In the genomic region with DNA sequence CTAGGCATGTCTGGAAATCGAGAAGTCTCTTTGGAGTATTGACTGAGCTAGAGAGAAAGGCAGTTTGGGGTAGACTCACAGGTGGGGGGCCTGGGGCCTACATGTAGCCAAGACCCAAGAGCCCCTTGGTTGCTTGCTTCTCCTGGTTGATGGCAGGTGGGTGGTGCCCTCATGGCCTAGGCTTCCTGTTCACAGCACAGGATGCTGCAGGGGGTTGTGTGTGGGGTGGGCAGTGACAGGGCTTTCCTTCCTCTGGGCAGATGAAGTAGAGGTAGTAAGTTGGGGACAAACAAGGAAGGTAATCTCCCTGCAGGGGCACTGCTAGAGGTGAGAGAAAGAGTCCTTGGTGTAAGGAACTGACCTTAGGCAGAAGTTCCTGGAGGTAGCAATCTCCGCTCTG, we compare ENCODE assay signal across 22 mouse cellular contexts. TPM values are rescaled to one million over a fixed set of nuclear protein-coding genes. Genes with fewer than 3 reads are reported as not detected.
A peak's percentile ranks its signal among the peaks of the same experiment; 100 is the strongest.
DNase-seq lines count a peak whose midpoint lies in the region; ATAC-seq and TF ChIP-seq lines count a peak whose summit lies in the region.
"Had no signal": no experiment of that assay in that cellular context is flagged by ENCODE, and none has a peak within 500 bp of the region (broad histone marks: within the 10 kb centered on the region; RNA-seq: fewer than 3 reads in every experiment).

No protein-coding gene starts in this region.

- WGBS in heart, postnatal 0 days: 86% methylated on average over 2 of the region's 2 CpGs
- WGBS in limb, embryonic 13.5 days: 81% methylated on average over 2 of the region's 2 CpGs
- 87% methylated on average over 2 of the region's 2 CpGs for WGBS in forebrain, embryonic 12.5 days

- H3K27me3 ChIP-seq in heart, postnatal 0 days (ENCODE audit: control insufficient read depth, insufficient read depth, low read length): no peaks in the 10 kb centered on the region
- H3K27me3 ChIP-seq in ES-Bruce4 (ENCODE audit: control insufficient read depth, insufficient read depth, low read length, poor library complexity, severe bottlenecking): no peaks in the 10 kb centered on the region
- no peaks in the 10 kb centered on the region for H3K27me3 ChIP-seq in limb, embryonic 13.5 days
- H3K27me3 ChIP-seq in forebrain, embryonic 12.5 days: no peaks in the 10 kb centered on the region
- H3K27me3 ChIP-seq: hindbrain, embryonic 13.5 days; midbrain, embryonic 15.5 days; neural tube, embryonic 12.5 days had no signal

- no peak for ATAC-seq in heart, postnatal 0 days (ENCODE audit: insufficient read depth, low read depth)
- ATAC-seq in limb, embryonic 13.5 days (ENCODE audit: low FRiP score, low read depth): no peak
- no peak for ATAC-seq in forebrain, embryonic 12.5 days (ENCODE audit: low FRiP score)
- ATAC-seq: midbrain, embryonic 15.5 days had no signal

- H3K36me3 ChIP-seq in heart, postnatal 0 days (replicated peaks; ENCODE audit: control insufficient read depth, insufficient read depth, low read length): no peaks in the 10 kb centered on the region
- no peaks in the 10 kb centered on the region for H3K36me3 ChIP-seq in ES-Bruce4 (ENCODE audit: control insufficient read depth, insufficient read depth, low read length, poor library complexity, severe bottlenecking)
- no peaks in the 10 kb centered on the region for H3K36me3 ChIP-seq in limb, embryonic 13.5 days
- no peaks in the 10 kb centered on the region for H3K36me3 ChIP-seq in forebrain, embryonic 12.5 days (replicated peaks)
- H3K36me3 ChIP-seq: hindbrain, embryonic 13.5 days; midbrain, embryonic 15.5 days; neural tube, embryonic 12.5 days had no signal

- no peak for TF ChIP-seq CTCF in heart, postnatal 0 days (IDR thresholded peaks at IDR 0.05; ENCODE audit: low read depth)
- TF ChIP-seq CTCF in ES-Bruce4 (IDR thresholded peaks at IDR 0.05; ENCODE audit: low read depth, low read length): no peak

- intact Hi-C loops in heart, postnatal 36 days (cut with DNase I): no loop called here

- TF ChIP-seq EP300 in heart, postnatal 0 days (IDR thresholded peaks at IDR 0.05; ENCODE audit: low read depth): no peak
- no peak for TF ChIP-seq EP300 in ES-Bruce4 (IDR thresholded peaks at IDR 0.05; ENCODE audit: insufficient read depth, low read depth, low read length)

- peaks cover 62% of the 10 kb centered on the region for H3K4me1 ChIP-seq in heart, postnatal 0 days (ENCODE audit: control insufficient read depth, insufficient read depth)
- H3K4me1 ChIP-seq in ES-Bruce4 (ENCODE audit: control insufficient read depth, insufficient read depth, low read length): peaks cover 3% of the 10 kb centered on the region
- peaks cover 20% of the 10 kb centered on the region for H3K4me1 ChIP-seq in limb, embryonic 13.5 days
- H3K4me1 ChIP-seq in forebrain, embryonic 12.5 days: peaks cover 17% of the 10 kb centered on the region

- H3K9ac ChIP-seq in heart, postnatal 0 days (replicated peaks; ENCODE audit: low read depth, low read length): no peak overlapping the region
- H3K9ac ChIP-seq in ES-Bruce4 (ENCODE audit: low read depth, poor library complexity, severe bottlenecking): no peak overlapping the region
- H3K9ac ChIP-seq in limb, embryonic 13.5 days: no peak overlapping the region
- no peak overlapping the region for H3K9ac ChIP-seq in forebrain, embryonic 12.5 days
- H3K9ac ChIP-seq: hindbrain, embryonic 13.5 days; midbrain, embryonic 15.5 days; neural tube, embryonic 12.5 days had no signal

- TF ChIP-seq POLR2A in ES-Bruce4 (IDR thresholded peaks at IDR 0.05; ENCODE audit: insufficient read depth, low read length): no peak

- H3K9me3 ChIP-seq in heart, postnatal 0 days (replicated peaks; ENCODE audit: control insufficient read depth, low read length): no peaks in the 10 kb centered on the region
- no peaks in the 10 kb centered on the region for H3K9me3 ChIP-seq in ES-Bruce4 (replicated peaks; ENCODE audit: control insufficient read depth, insufficient read depth, low read length, poor library complexity, severe bottlenecking)
- H3K9me3 ChIP-seq in limb, embryonic 13.5 days: no peaks in the 10 kb centered on the region
- H3K9me3 ChIP-seq in forebrain, embryonic 12.5 days: no peaks in the 10 kb centered on the region
- H3K9me3 ChIP-seq: hindbrain, embryonic 13.5 days; midbrain, embryonic 15.5 days; neural tube, embryonic 12.5 days had no signal

- H3K27ac ChIP-seq in heart, postnatal 0 days (ENCODE audit: low read depth): peak overlapping the region; percentile 37; the same call in 1 of the 2 replicates
- 0 out of 2 replicates have a peak overlapping the region, but pooled peaks have one; percentile 12 for H3K27ac ChIP-seq in ES-Bruce4 (ENCODE audit: insufficient read depth, low read length)
- H3K27ac ChIP-seq in limb, embryonic 13.5 days: peak overlapping the region; percentile 12; the same call in 1 of the 2 replicates
- no peak overlapping the region for H3K27ac ChIP-seq in forebrain, embryonic 12.5 days
- H3K27ac ChIP-seq: hindbrain, embryonic 13.5 days; midbrain, embryonic 15.5 days; neural tube, embryonic 12.5 days had no signal

- no peak for DNase-seq in heart, postnatal 0 days (ENCODE audit: low spot score)
- DNase-seq in heart, postnatal 36 days: no peak
- DNase-seq in thymus, postnatal 14 days: peak; percentile 84
- no peak for DNase-seq in ovary, postnatal 36 days (ENCODE audit: low spot score)
- DNase-seq in layer of hippocampus, postnatal 10 days (ENCODE audit: low spot score in 2 of 2): no peak
- DNase-seq: cerebellum, adult 11-12 months; gastrocnemius, postnatal 14 days; kidney, adult 11 months; lung, postnatal 36 days had no signal

- H3K4me3 ChIP-seq in heart, postnatal 0 days (ENCODE audit: low read depth, low read length): no peak overlapping the region
- no peak overlapping the region for H3K4me3 ChIP-seq in ES-Bruce4 (ENCODE audit: low read depth, low read length)
- no peak overlapping the region for H3K4me3 ChIP-seq in limb, embryonic 13.5 days
- H3K4me3 ChIP-seq in forebrain, embryonic 12.5 days (replicated peaks): no peak overlapping the region
- H3K4me3 ChIP-seq: erythroblast, embryonic 14.5 days; hindbrain, embryonic 13.5 days; midbrain, embryonic 15.5 days; neural tube, embryonic 12.5 days had no signal

- H3K4me2 ChIP-seq in heart, postnatal 0 days (ENCODE audit: low read depth, low read length): no peak overlapping the region
- no peak overlapping the region for H3K4me2 ChIP-seq in limb, embryonic 13.5 days (replicated peaks)
- H3K4me2 ChIP-seq in forebrain, embryonic 12.5 days: no peak overlapping the region
- H3K4me2 ChIP-seq: heart, embryonic 11.5 days; hindbrain, embryonic 13.5 days; midbrain, embryonic 15.5 days; neural tube, embryonic 12.5 days had no signal

RNA-seq across cellular contexts. Expression of a gene that starts 27.7 kb away (rescaled TPM):
- 375 and 401 TPM in 2 replicates for total RNA-seq in heart, postnatal 0 days (2014; rRNA removed; ENCODE audit: low replicate concordance)
- 158 and 159 TPM in 2 replicates for polyA plus RNA-seq in heart, postnatal 0 days (2015; fragmentation: Nextera tagmentation; extraction: Ambion mirVana)
- 100 to 1,000 TPM; 146 to 183 TPM for total RNA-seq in heart, postnatal 36 days (2021)
- 37.7 and 41.1 TPM in 2 replicates for polyA plus RNA-seq in ES-Bruce4 (2011; ENCODE audit: insufficient read depth, insufficient read length, low read depth, missing spikeins)
- polyA plus RNA-seq in limb, embryonic 13.5 days (2015; fragmentation: Nextera tagmentation; extraction: Ambion mirVana): 103 and 105 TPM in 2 replicates
- 100 to 1,000 TPM in 1 of 2 experiments, 10 to 100 TPM in 1; 82.2 to 102 TPM for total RNA-seq in layer of hippocampus, postnatal 10 days (2021)
- polyA plus RNA-seq in forebrain, embryonic 12.5 days (2016; fragmentation: Nextera tagmentation; extraction: Ambion mirVana): 47.9 and 54.9 TPM in 2 replicates

RNA-seq across cellular contexts. Expression of a gene that starts 34.4 kb away (rescaled TPM):
- not detected in 2 replicates for total RNA-seq in heart, postnatal 0 days (2014; rRNA removed; ENCODE audit: low replicate concordance)
- not detected in 2 replicates for polyA plus RNA-seq in heart, postnatal 0 days (2015; fragmentation: Nextera tagmentation; extraction: Ambion mirVana)
- total RNA-seq in heart, postnatal 36 days (2021): not detected
- not detected in 2 replicates for polyA plus RNA-seq in ES-Bruce4 (2011; ENCODE audit: insufficient read depth, insufficient read length, low read depth, missing spikeins)
- not detected in 2 replicates for polyA plus RNA-seq in limb, embryonic 13.5 days (2015; fragmentation: Nextera tagmentation; extraction: Ambion mirVana)
- total RNA-seq in layer of hippocampus, postnatal 10 days (2021): not detected
- polyA plus RNA-seq in forebrain, embryonic 12.5 days (2016; fragmentation: Nextera tagmentation; extraction: Ambion mirVana): not detected in 2 replicates
- total RNA-seq: gastrocnemius, postnatal 14 days; left cerebral cortex, adult 8-10 months; liver, adult 2 months had no signal
- polyA plus RNA-seq: C2C12; erythroblast, embryonic 14.5 days; heart, embryonic 11.5 days; hindbrain, embryonic 13.5 days; large intestine, adult 2 months; liver, adult 2 months; midbrain, embryonic 15.5 days; neural tube, embryonic 12.5 days; small intestine, adult 2 months had no signal

RNA-seq across cellular contexts. Expression of a gene that starts 35.6 kb away (rescaled TPM):
- 54.0 and 63.3 TPM in 2 replicates for total RNA-seq in heart, postnatal 0 days (2014; rRNA removed; ENCODE audit: low replicate concordance)
- polyA plus RNA-seq in heart, postnatal 0 days (2015; fragmentation: Nextera tagmentation; extraction: Ambion mirVana): 4.9 and 5.7 TPM in 2 replicates
- total RNA-seq in heart, postnatal 36 days (2021): 10 to 100 TPM; 29.5 to 34.0 TPM
- polyA plus RNA-seq in ES-Bruce4 (2011; ENCODE audit: insufficient read depth, insufficient read length, low read depth, missing spikeins): 31.1 and 31.9 TPM in 2 replicates
- 13.7 and 15.5 TPM in 2 replicates for polyA plus RNA-seq in limb, embryonic 13.5 days (2015; fragmentation: Nextera tagmentation; extraction: Ambion mirVana)
- total RNA-seq in layer of hippocampus, postnatal 10 days (2021): 10 to 100 TPM; 43.9 to 46.7 TPM
- polyA plus RNA-seq in forebrain, embryonic 12.5 days (2016; fragmentation: Nextera tagmentation; extraction: Ambion mirVana): 49.5 and 61.8 TPM in 2 replicates

RNA-seq across cellular contexts. Expression of a gene that starts 52.2 kb away (rescaled TPM):
- total RNA-seq in heart, postnatal 0 days (2014; rRNA removed; ENCODE audit: low replicate concordance): 41.0 and 49.3 TPM in 2 replicates
- polyA plus RNA-seq in heart, postnatal 0 days (2015; fragmentation: Nextera tagmentation; extraction: Ambion mirVana): 23.9 and 24.1 TPM in 2 replicates
- 10 to 100 TPM; 69.1 to 71.6 TPM for total RNA-seq in heart, postnatal 36 days (2021)
- 19.7 and 21.0 TPM in 2 replicates for polyA plus RNA-seq in ES-Bruce4 (2011; ENCODE audit: insufficient read depth, insufficient read length, low read depth, missing spikeins)
- polyA plus RNA-seq in limb, embryonic 13.5 days (2015; fragmentation: Nextera tagmentation; extraction: Ambion mirVana): 23.1 and 24.6 TPM in 2 replicates
- total RNA-seq in layer of hippocampus, postnatal 10 days (2021): 1 to 10 TPM; 2.1 to 2.5 TPM
- polyA plus RNA-seq in forebrain, embryonic 12.5 days (2016; fragmentation: Nextera tagmentation; extraction: Ambion mirVana): 5.4 and 6.7 TPM in 2 replicates
